Mouse (Mus musculus) cerebellum, postnatal 25 days (tissue): ENCODE measurements around the gene Zfp986.
"Not testable (repeated sequence)": the region's sequence is repeated elsewhere in the genome, so short reads cannot be mapped to it uniquely, and the experiment has no call there.

ENCODE experiments used
- DNase-seq, 2 experiments: peaks; one replicate each; pipeline ENCODE4 v3.0.0; 2021; ENCODE audit warnings: mixed read lengths in 2 of 2

Zfp986 gene

GRCm38 (mm10) chr4:145868494-145868893, at the start of gene Zfp986:
Gene Zfp986 (plus strand): TSS chr4:145868794.
- not testable (repeated sequence) for DNase-seq

- not testable (repeated sequence) for DNase-seq
Observed at GRCm38 (mm10) chr4:145819946-145820345, 48.6 kb upstream of the Zfp986 start.

GRCm38 (mm10) chr4:145825606-145826005, 43.0 kb upstream of the Zfp986 start:
- DNase-seq: not testable (repeated sequence)

GRCm38 (mm10) chr4:145831328-145832062, 37.1 kb upstream of the Zfp986 start:
- DNase-seq: not testable (repeated sequence)

- not testable (repeated sequence) for DNase-seq
Observed at GRCm38 (mm10) chr4:145836300-145836862, 32.2 kb upstream of the Zfp986 start.

- peak in 1 of 2 experiments; percentile 1 for DNase-seq
Observed at GRCm38 (mm10) chr4:145836863-145837440, 31.6 kb upstream of the Zfp986 start.

GRCm38 (mm10) chr4:145846793-145847192, 21.8 kb upstream of the Zfp986 start:
- not testable (repeated sequence) for DNase-seq

- DNase-seq: not testable (repeated sequence)
Observed at GRCm38 (mm10) chr4:145848183-145848890, 20.3 kb upstream of the Zfp986 start.

GRCm38 (mm10) chr4:145848891-145849214, 19.7 kb upstream of the Zfp986 start:
- DNase-seq: not testable (repeated sequence)

GRCm38 (mm10) chr4:145851421-145851820, 17.2 kb upstream of the Zfp986 start:
- not testable (repeated sequence) for DNase-seq

- DNase-seq: peak in 1 of 2 experiments; percentile 1
Observed at GRCm38 (mm10) chr4:145863872-145864271, 4.7 kb upstream of the Zfp986 start.
